Mouse (Mus musculus): ENCODE data around the gene Aknad1. TPM values are rescaled to one million over a fixed set of nuclear protein-coding genes. Genes with fewer than 3 reads are reported as not detected.

Gene Aknad1
- total RNA-seq, 1 experiment: not detected

- TF ChIP-seq ZC3H11A (IDR thresholded peaks at IDR 0.05; ENCODE audit: borderline replicate concordance, low read depth, low read length) (no peak), MAFK (IDR thresholded peaks at IDR 0.05; ENCODE audit: insufficient read depth, low read depth, low read length) (no peak), ZNF384 (IDR thresholded peaks at IDR 0.05; ENCODE audit: low read depth, low read length) (no peak), HCFC1 (IDR thresholded peaks at IDR 0.05; ENCODE audit: borderline replicate concordance, insufficient read depth, low read length) (no peak), CHD2 (IDR thresholded peaks at IDR 0.05; ENCODE audit: low read depth, low read length) (no peak)
- no peak for DNase-seq (ENCODE audit: low read depth, low spot score)
- Histone ChIP-seq H3K36me3 (ENCODE audit: control insufficient read depth, insufficient read depth, low read length, poor library complexity, severe bottlenecking) (no peaks in the 10 kb centered on the region), H3K9ac (ENCODE audit: insufficient read depth, low read depth, low read length, poor library complexity, severe bottlenecking) (no peak overlapping the region), H3K9me3 (ENCODE audit: control insufficient read depth, insufficient read depth, low read depth, low read length) (no peaks in the 10 kb centered on the region), H3K4me1 (ENCODE audit: control insufficient read depth in 2 of 2, insufficient read depth in 2 of 2, low read length in 2 of 2, poor library complexity in 1 of 2) (peaks cover 0 to 1% of the 10 kb centered on the region in 2 experiments; a peak in 1 of 4 replicates), H3K27ac (ENCODE audit: insufficient read depth, low read depth, low read length, poor library complexity, severe bottlenecking) (no peak overlapping the region), H3K4me3 (ENCODE audit: insufficient read depth in 1 of 2, low read depth in 1 of 2, low read length in 2 of 2, poor library complexity in 1 of 2, severe bottlenecking in 1 of 2) (no peak overlapping the region)
- in situ Hi-C loops (cut with MboI; ENCODE audit: low sequenced_read_pairs in 2 of 2, unreplicated experiment in 2 of 2): no loop called here
Observed at GRCm38 (mm10) chr3:108781884-108782270, 42.4 kb downstream of the Aknad1 start.

- DNase-seq (ENCODE audit: low read depth, low spot score): no peak
- Histone ChIP-seq H3K27ac (ENCODE audit: insufficient read depth, low read depth, low read length, poor library complexity, severe bottlenecking) (no peak overlapping the region), H3K4me3 (ENCODE audit: insufficient read depth in 1 of 2, low read depth in 1 of 2, low read length in 2 of 2, poor library complexity in 1 of 2, severe bottlenecking in 1 of 2) (no peak overlapping the region), H3K36me3 (ENCODE audit: control insufficient read depth, insufficient read depth, low read length, poor library complexity, severe bottlenecking) (no peaks in the 10 kb centered on the region), H3K4me1 (ENCODE audit: control insufficient read depth in 2 of 2, insufficient read depth in 2 of 2, low read length in 2 of 2, poor library complexity in 1 of 2) (peaks cover 0 to 1% of the 10 kb centered on the region in 2 experiments; a peak in 1 of 4 replicates), H3K9ac (ENCODE audit: insufficient read depth, low read depth, low read length, poor library complexity, severe bottlenecking) (no peak overlapping the region), H3K9me3 (ENCODE audit: control insufficient read depth, insufficient read depth, low read depth, low read length) (no peaks in the 10 kb centered on the region)
- in situ Hi-C loops (cut with MboI; ENCODE audit: low sequenced_read_pairs in 2 of 2, unreplicated experiment in 2 of 2): no loop called here
- TF ChIP-seq ZNF384 (IDR thresholded peaks at IDR 0.05; ENCODE audit: low read depth, low read length) (no peak), CHD2 (IDR thresholded peaks at IDR 0.05; ENCODE audit: low read depth, low read length) (no peak)
Observed at GRCm38 (mm10) chr3:108782364-108782895, 43.0 kb downstream of the Aknad1 start.

DNA sequence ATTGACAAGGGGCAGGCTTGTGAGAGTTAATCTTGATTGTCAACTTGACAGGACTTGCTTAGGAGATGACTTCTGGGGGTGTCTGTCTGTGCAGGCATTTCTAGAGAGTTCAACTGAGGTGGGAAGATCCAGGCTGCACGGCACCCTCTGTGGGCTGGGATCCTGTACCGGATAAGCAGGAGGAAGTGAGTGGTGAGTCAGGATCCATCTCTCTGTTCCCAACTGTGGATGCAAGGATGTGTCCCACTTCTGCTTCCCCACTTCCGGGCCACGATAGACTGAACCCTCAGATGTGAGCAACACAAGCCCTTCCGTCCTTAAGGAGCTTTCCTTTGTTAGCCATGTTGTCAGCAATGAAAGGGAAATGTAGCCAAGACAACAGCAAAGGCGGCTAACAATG, 47.1 kb downstream of the Aknad1 start:
- Histone ChIP-seq H3K4me3 (ENCODE audit: insufficient read depth in 1 of 2, low read depth in 1 of 2, low read length in 2 of 2, poor library complexity in 1 of 2, severe bottlenecking in 1 of 2) (no peak overlapping the region), H3K9ac (ENCODE audit: insufficient read depth, low read depth, low read length, poor library complexity, severe bottlenecking) (no peak overlapping the region), H3K27ac (ENCODE audit: insufficient read depth, low read depth, low read length, poor library complexity, severe bottlenecking) (no peak overlapping the region), H3K9me3 (ENCODE audit: control insufficient read depth, insufficient read depth, low read depth, low read length) (no peaks in the 10 kb centered on the region), H3K36me3 (ENCODE audit: control insufficient read depth, insufficient read depth, low read length, poor library complexity, severe bottlenecking) (no peaks in the 10 kb centered on the region), H3K4me1 (ENCODE audit: control insufficient read depth in 2 of 2, insufficient read depth in 2 of 2, low read length in 2 of 2, poor library complexity in 1 of 2) (no peaks in the 10 kb centered on the region)
- in situ Hi-C loops (cut with MboI; ENCODE audit: low sequenced_read_pairs in 2 of 2, unreplicated experiment in 2 of 2): no loop called here
- TF ChIP-seq ZNF384 (IDR thresholded peaks at IDR 0.05; ENCODE audit: low read depth, low read length) (no peak), HCFC1 (IDR thresholded peaks at IDR 0.05; ENCODE audit: borderline replicate concordance, insufficient read depth, low read length) (no peak), ZC3H11A (IDR thresholded peaks at IDR 0.05; ENCODE audit: borderline replicate concordance, low read depth, low read length) (no peak), CHD2 (IDR thresholded peaks at IDR 0.05; ENCODE audit: low read depth, low read length) (no peak), MAFK (IDR thresholded peaks at IDR 0.05; ENCODE audit: insufficient read depth, low read depth, low read length) (no peak)
- no peak for DNase-seq (ENCODE audit: low read depth, low spot score)

- Histone ChIP-seq H3K9me3 (ENCODE audit: control insufficient read depth, insufficient read depth, low read depth, low read length) (no peaks in the 10 kb centered on the region), H3K9ac (ENCODE audit: insufficient read depth, low read depth, low read length, poor library complexity, severe bottlenecking) (no peak overlapping the region), H3K27ac (ENCODE audit: insufficient read depth, low read depth, low read length, poor library complexity, severe bottlenecking) (no peak overlapping the region), H3K4me1 (ENCODE audit: control insufficient read depth in 2 of 2, insufficient read depth in 2 of 2, low read length in 2 of 2, poor library complexity in 1 of 2) (peaks cover 0 to 3% of the 10 kb centered on the region in 2 experiments; a peak in 1 of 4 replicates), H3K4me3 (ENCODE audit: insufficient read depth in 1 of 2, low read depth in 1 of 2, low read length in 2 of 2, poor library complexity in 1 of 2, severe bottlenecking in 1 of 2) (no peak overlapping the region), H3K36me3 (ENCODE audit: control insufficient read depth, insufficient read depth, low read length, poor library complexity, severe bottlenecking) (no peaks in the 10 kb centered on the region)
- in situ Hi-C loops (cut with MboI; ENCODE audit: low sequenced_read_pairs in 2 of 2, unreplicated experiment in 2 of 2): no loop called here
- no peak for DNase-seq (ENCODE audit: low read depth, low spot score)
- TF ChIP-seq ZC3H11A (IDR thresholded peaks at IDR 0.05; ENCODE audit: borderline replicate concordance, low read depth, low read length) (no peak), HCFC1 (IDR thresholded peaks at IDR 0.05; ENCODE audit: borderline replicate concordance, insufficient read depth, low read length) (no peak), MAFK (IDR thresholded peaks at IDR 0.05; ENCODE audit: insufficient read depth, low read depth, low read length) (no peak), ZNF384 (IDR thresholded peaks at IDR 0.05; ENCODE audit: low read depth, low read length) (no peak), CHD2 (IDR thresholded peaks at IDR 0.05; ENCODE audit: low read depth, low read length) (no peak)
Observed at GRCm38 (mm10) chr3:108787754-108788454, 48.4 kb downstream of the Aknad1 start.
